Comparison of ENCODE assay signal across 7 mouse cellular contexts in the genomic region with DNA sequence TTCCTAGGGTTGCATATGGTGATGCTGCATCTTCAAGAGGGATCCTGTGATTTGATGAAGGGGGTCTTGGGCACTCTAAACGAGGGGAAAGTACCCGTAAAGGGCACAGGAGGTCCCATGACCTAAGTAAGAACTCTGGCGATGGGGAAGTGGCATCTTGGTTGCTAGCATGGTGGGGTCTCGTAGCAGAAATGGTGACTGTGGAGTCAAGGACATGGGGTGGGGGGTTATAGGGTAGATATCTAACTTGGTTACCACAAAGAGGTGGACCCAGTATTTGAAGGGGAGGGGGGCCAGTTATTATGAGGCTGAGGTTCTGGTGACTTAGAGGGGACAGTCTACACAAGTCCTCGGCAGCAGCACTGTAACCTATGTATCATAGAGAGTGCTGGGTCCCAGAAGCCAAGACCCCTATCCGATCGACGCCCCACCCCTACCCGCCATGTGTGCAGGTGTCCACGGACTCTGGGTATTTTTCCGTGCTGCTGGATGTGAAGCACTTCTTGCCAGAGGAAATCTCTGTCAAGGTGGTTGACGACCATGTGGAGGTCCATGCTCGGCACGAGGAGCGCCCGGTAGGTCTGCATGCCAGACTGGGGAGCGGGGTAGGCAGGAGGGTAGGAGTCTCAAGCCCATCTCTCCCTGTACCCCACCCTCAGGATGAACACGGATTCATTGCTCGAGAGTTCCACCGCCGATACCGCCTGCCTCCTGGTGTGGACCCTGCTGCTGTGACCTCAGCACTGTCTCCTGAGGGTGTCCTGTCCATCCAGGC. TPM values are rescaled to one million over a fixed set of nuclear protein-coding genes. Genes with fewer than 3 reads are reported as not detected.
A peak's percentile ranks its signal among the peaks of the same experiment; 100 is the strongest.
DNase-seq lines count a peak whose midpoint lies in the region; ATAC-seq and TF ChIP-seq lines count a peak whose summit lies in the region.

No protein-coding gene starts in this region.

- no peak for TF ChIP-seq EP300 in lung, postnatal 0 days (IDR thresholded peaks at IDR 0.05)
- TF ChIP-seq EP300 in stomach, postnatal 0 days (optimal IDR thresholded peaks at IDR 0.05), result no peak

- H3K4me2 ChIP-seq in lung, postnatal 0 days (replicated peaks; ENCODE audit: low read depth, low read length), result peak overlapping the region; percentile 97
- H3K4me2 ChIP-seq in forebrain, embryonic 16.5 days (ENCODE audit: low read length), result peak overlapping the region; percentile 96; the same call in 1 of the 2 replicates
- H3K4me2 ChIP-seq in limb, embryonic 15.5 days, result peak overlapping the region; percentile 96
- peak overlapping the region; percentile 94 for H3K4me2 ChIP-seq in stomach, postnatal 0 days (replicated peaks; ENCODE audit: low read depth)

- peak overlapping the region; percentile 69; the same call in 1 of the 2 replicates for H3K4me3 ChIP-seq in lung, postnatal 0 days (ENCODE audit: low read depth, low read length)
- H3K4me3 ChIP-seq in forebrain, embryonic 16.5 days (replicated peaks; ENCODE audit: low read length), result no peak overlapping the region
- peak overlapping the region; percentile 79 for H3K4me3 ChIP-seq in limb, embryonic 15.5 days
- peak overlapping the region; percentile 72 for H3K4me3 ChIP-seq in stomach, postnatal 0 days (ENCODE audit: low read depth, low read length)

- H3K9ac ChIP-seq in lung, postnatal 0 days (replicated peaks; ENCODE audit: low read depth), result no peak overlapping the region
- no peak overlapping the region for H3K9ac ChIP-seq in forebrain, embryonic 16.5 days (replicated peaks; ENCODE audit: low read depth, low read length)
- 0 out of 2 replicates have a peak overlapping the region, but pooled peaks have one; percentile 66 for H3K9ac ChIP-seq in limb, embryonic 15.5 days
- H3K9ac ChIP-seq in stomach, postnatal 0 days (ENCODE audit: low read length), result peak overlapping the region; percentile 81

- no peak for TF ChIP-seq CTCF in lung, postnatal 0 days (IDR thresholded peaks at IDR 0.05)
- TF ChIP-seq CTCF in stomach, postnatal 0 days (IDR thresholded peaks at IDR 0.05; ENCODE audit: low read depth), result no peak

- H3K36me3 ChIP-seq in lung, postnatal 0 days (ENCODE audit: insufficient read depth, low read length), result peaks cover 14% of the 10 kb centered on the region; the same call in 1 of the 2 replicates
- H3K36me3 ChIP-seq in forebrain, embryonic 16.5 days (ENCODE audit: control insufficient read depth, insufficient read depth), result 0 out of 2 replicates have a peak, but pooled peaks cover 15% of the 10 kb centered on the region
- peaks cover 35% of the 10 kb centered on the region for H3K36me3 ChIP-seq in limb, embryonic 15.5 days
- H3K36me3 ChIP-seq in stomach, postnatal 0 days (ENCODE audit: control insufficient read depth, insufficient read depth, low read length), result peaks cover 15% of the 10 kb centered on the region

- H3K27ac ChIP-seq in lung, postnatal 0 days (ENCODE audit: low read length), result no peak overlapping the region
- no peak overlapping the region for H3K27ac ChIP-seq in forebrain, embryonic 16.5 days (ENCODE audit: low read length)
- 0 out of 2 replicates have a peak overlapping the region, but pooled peaks have one; percentile 99 for H3K27ac ChIP-seq in limb, embryonic 15.5 days
- H3K27ac ChIP-seq in stomach, postnatal 0 days (replicated peaks), result peak overlapping the region; percentile 97

- 84% methylated on average over 22 of the region's 22 CpGs for WGBS in lung, postnatal 0 days
- 85% methylated on average over 22 of the region's 22 CpGs for WGBS in forebrain, embryonic 16.5 days
- WGBS in limb, embryonic 15.5 days, result 80% methylated on average over 22 of the region's 22 CpGs
- 82% methylated on average over 18 of the region's 22 CpGs for WGBS in stomach, postnatal 0 days

- no peak for ATAC-seq in lung, postnatal 0 days
- no peak for ATAC-seq in forebrain, embryonic 16.5 days
- ATAC-seq in limb, embryonic 15.5 days (ENCODE audit: insufficient number of reproducible peaks, low FRiP score, low TSS enrichment, low read depth), result no peak
- ATAC-seq in stomach, postnatal 0 days (ENCODE audit: low FRiP score, low TSS enrichment), result no peak

- no peak for DNase-seq in lung, postnatal 0 days (ENCODE audit: low spot score)
- no peak for DNase-seq in lung, postnatal 4 days
- DNase-seq in stomach, postnatal 0 days (ENCODE audit: low spot score), result no peak
- no peak for DNase-seq in layer of hippocampus, adult 9-10 months (ENCODE audit: low spot score)
- DNase-seq in thymus, adult 18-20 months, result no peak

- H3K4me1 ChIP-seq in lung, postnatal 0 days (ENCODE audit: insufficient read depth, low read depth, low read length), result peaks cover 23% of the 10 kb centered on the region; the same call in 1 of the 2 replicates
- peaks cover 29% of the 10 kb centered on the region for H3K4me1 ChIP-seq in forebrain, embryonic 16.5 days (replicated peaks; ENCODE audit: control insufficient read depth, insufficient read depth, low read length)
- H3K4me1 ChIP-seq in limb, embryonic 15.5 days, result peaks cover 32% of the 10 kb centered on the region
- 0 out of 2 replicates have a peak, but pooled peaks cover 2% of the 10 kb centered on the region for H3K4me1 ChIP-seq in stomach, postnatal 0 days (replicated peaks; ENCODE audit: control insufficient read depth, insufficient read depth)

- H3K27me3 ChIP-seq in lung, postnatal 0 days (replicated peaks; ENCODE audit: insufficient read depth, low read length), result no peaks in the 10 kb centered on the region
- H3K27me3 ChIP-seq in forebrain, embryonic 16.5 days (replicated peaks; ENCODE audit: control insufficient read depth, insufficient read depth, low read length), result no peaks in the 10 kb centered on the region
- H3K27me3 ChIP-seq in limb, embryonic 15.5 days, result no peaks in the 10 kb centered on the region
- H3K27me3 ChIP-seq in stomach, postnatal 0 days (ENCODE audit: control insufficient read depth, insufficient read depth, low read length), result no peaks in the 10 kb centered on the region

- H3K9me3 ChIP-seq in lung, postnatal 0 days (ENCODE audit: low read length), result no peaks in the 10 kb centered on the region
- H3K9me3 ChIP-seq in forebrain, embryonic 16.5 days (ENCODE audit: control insufficient read depth, low read length), result no peaks in the 10 kb centered on the region
- H3K9me3 ChIP-seq in limb, embryonic 15.5 days, result no peaks in the 10 kb centered on the region
- no peaks in the 10 kb centered on the region for H3K9me3 ChIP-seq in stomach, postnatal 0 days (ENCODE audit: control insufficient read depth, low read length)

RNA-seq across cellular contexts. Expression of a gene that starts 1.9 kb away (rescaled TPM):
- polyA plus RNA-seq in lung, postnatal 0 days (2015; fragmentation: Nextera tagmentation; extraction: Ambion mirVana), result 4.0 and 4.4 TPM in 2 replicates
- 8.8 and 13.5 TPM in 2 replicates for polyA plus RNA-seq in forebrain, embryonic 16.5 days (2015; fragmentation: Nextera tagmentation; extraction: Ambion mirVana)
- polyA plus RNA-seq in limb, embryonic 15.5 days (2015; fragmentation: Nextera tagmentation; extraction: Ambion mirVana), result 11.3 and 12.1 TPM in 2 replicates
- polyA plus RNA-seq in stomach, postnatal 0 days (2015; fragmentation: Nextera tagmentation; extraction: Ambion mirVana), result 2.2 and 2.3 TPM in 2 replicates

RNA-seq across cellular contexts. Expression of a gene that starts 2.0 kb away (rescaled TPM):
- polyA plus RNA-seq in lung, postnatal 0 days (2015; fragmentation: Nextera tagmentation; extraction: Ambion mirVana), result 22.8 and 27.0 TPM in 2 replicates
- 9.3 and 11.1 TPM in 2 replicates for polyA plus RNA-seq in forebrain, embryonic 16.5 days (2015; fragmentation: Nextera tagmentation; extraction: Ambion mirVana)
- 17.6 and 29.4 TPM in 2 replicates for polyA plus RNA-seq in limb, embryonic 15.5 days (2015; fragmentation: Nextera tagmentation; extraction: Ambion mirVana)
- polyA plus RNA-seq in stomach, postnatal 0 days (2015; fragmentation: Nextera tagmentation; extraction: Ambion mirVana), result 66.4 and 75.7 TPM in 2 replicates

RNA-seq across cellular contexts. Expression of a gene that starts 5.6 kb away (rescaled TPM):
- polyA plus RNA-seq in lung, postnatal 0 days (2015; fragmentation: Nextera tagmentation; extraction: Ambion mirVana), result 32.8 and 38.6 TPM in 2 replicates
- polyA plus RNA-seq in forebrain, embryonic 16.5 days (2015; fragmentation: Nextera tagmentation; extraction: Ambion mirVana), result 52.9 and 55.1 TPM in 2 replicates
- 37.9 and 49.4 TPM in 2 replicates for polyA plus RNA-seq in limb, embryonic 15.5 days (2015; fragmentation: Nextera tagmentation; extraction: Ambion mirVana)
- polyA plus RNA-seq in stomach, postnatal 0 days (2015; fragmentation: Nextera tagmentation; extraction: Ambion mirVana), result 30.2 and 30.9 TPM in 2 replicates

RNA-seq across cellular contexts. Expression of a gene that starts 9.1 kb away (rescaled TPM):
- polyA plus RNA-seq in lung, postnatal 0 days (2015; fragmentation: Nextera tagmentation; extraction: Ambion mirVana), result 75.0 and 86.0 TPM in 2 replicates
- 107 and 111 TPM in 2 replicates for polyA plus RNA-seq in forebrain, embryonic 16.5 days (2015; fragmentation: Nextera tagmentation; extraction: Ambion mirVana)
- polyA plus RNA-seq in limb, embryonic 15.5 days (2015; fragmentation: Nextera tagmentation; extraction: Ambion mirVana), result 83.0 and 85.3 TPM in 2 replicates
- 60.5 and 63.9 TPM in 2 replicates for polyA plus RNA-seq in stomach, postnatal 0 days (2015; fragmentation: Nextera tagmentation; extraction: Ambion mirVana)

RNA-seq across cellular contexts. Expression of a gene that starts 9.1 kb away (rescaled TPM):
- 4.5 and 6.1 TPM in 2 replicates for polyA plus RNA-seq in lung, postnatal 0 days (2015; fragmentation: Nextera tagmentation; extraction: Ambion mirVana)
- polyA plus RNA-seq in forebrain, embryonic 16.5 days (2015; fragmentation: Nextera tagmentation; extraction: Ambion mirVana), result 23.5 and 28.5 TPM in 2 replicates
- polyA plus RNA-seq in limb, embryonic 15.5 days (2015; fragmentation: Nextera tagmentation; extraction: Ambion mirVana), result 12.2 and 12.4 TPM in 2 replicates
- polyA plus RNA-seq in stomach, postnatal 0 days (2015; fragmentation: Nextera tagmentation; extraction: Ambion mirVana), result 2.5 and 2.6 TPM in 2 replicates

Comparison
In these comparisons a context has a peak if more than half of its experiments do, and no peak if none do; other contexts are left out.
1. H3K27ac ChIP-seq: peak in limb, embryonic 15.5 days (single experiment) and stomach, postnatal 0 days (single experiment); none in lung, postnatal 0 days (single experiment) and forebrain, embryonic 16.5 days (single experiment).
2. H3K9ac ChIP-seq: peak in limb, embryonic 15.5 days (single experiment) and stomach, postnatal 0 days (single experiment); none in lung, postnatal 0 days (single experiment) and forebrain, embryonic 16.5 days (single experiment).
3. Peak in every context shown above with its lines, with median percentiles within 50 percentile points of each other: H3K4me2 ChIP-seq.